Mouse (Mus musculus): ENCODE results near the gene Rad23a. TPM values are rescaled to one million over a fixed set of nuclear protein-coding genes. Genes with fewer than 3 reads are reported as not detected.

Gene Rad23a
- polyA plus RNA-seq, 1 experiment from 2014 or later: 106 TPM

- WGBS: 20% methylated on average over 11 of the region's 11 CpGs
- Histone ChIP-seq H3K4me1 (replicated peaks) (peaks cover 17% of the 10 kb centered on the region), H3K27me3 (replicated peaks) (peaks cover 82% of the 10 kb centered on the region), H3K4me3 (replicated peaks) (no peak overlapping the region), H3K27ac (no peak overlapping the region), H3K9ac (no peak overlapping the region), H3K36me3 (no peaks in the 10 kb centered on the region), H3K9me3 (no peaks in the 10 kb centered on the region), H3K4me2 (replicated peaks) (no peak overlapping the region)
- no peak for ATAC-seq
Measured at GRCm38 (mm10) chr8:84788896-84789295, 51.6 kb downstream of the Rad23a start.

- H3K4me1 ChIP-seq (replicated peaks): peaks cover 13% of the 10 kb centered on the region
- H3K4me3 ChIP-seq (replicated peaks): no peak overlapping the region
- no peak for ATAC-seq
- 30% methylated on average over 14 of the region's 14 CpGs for WGBS
- H3K9ac ChIP-seq: no peak overlapping the region
- no peaks in the 10 kb centered on the region for H3K9me3 ChIP-seq
- H3K27ac ChIP-seq: no peak overlapping the region
- peaks cover 86% of the 10 kb centered on the region for H3K27me3 ChIP-seq (replicated peaks)
- H3K4me2 ChIP-seq (replicated peaks): no peak overlapping the region
- no peaks in the 10 kb centered on the region for H3K36me3 ChIP-seq
Measured at GRCm38 (mm10) chr8:84787523-84788302, 52.8 kb downstream of the Rad23a start.

- ATAC-seq: no peak
- WGBS: 21% methylated on average over 11 of the region's 11 CpGs
- peaks cover 13% of the 10 kb centered on the region for H3K4me1 ChIP-seq (replicated peaks)
- H3K9me3 ChIP-seq: no peaks in the 10 kb centered on the region
- H3K9ac ChIP-seq: no peak overlapping the region
- H3K27ac ChIP-seq: no peak overlapping the region
- no peak overlapping the region for H3K4me2 ChIP-seq (replicated peaks)
- H3K27me3 ChIP-seq (replicated peaks): peaks cover 90% of the 10 kb centered on the region
- H3K36me3 ChIP-seq: no peaks in the 10 kb centered on the region
- no peak overlapping the region for H3K4me3 ChIP-seq (replicated peaks)
Measured at GRCm38 (mm10) chr8:84786801-84787467, 53.5 kb downstream of the Rad23a start.

- H3K4me3 ChIP-seq (replicated peaks): no peak overlapping the region
Measured at GRCm38 (mm10) chr8:84785756-84786677, 54.4 kb downstream of the Rad23a start.

GRCm38 (mm10) chr8:84785506-84785755, 55.0 kb downstream of the Rad23a start:
- no peaks in the 10 kb centered on the region for H3K36me3 ChIP-seq
- no peak overlapping the region for H3K4me2 ChIP-seq (replicated peaks)
- 11% methylated on average over 11 of the region's 11 CpGs for WGBS
- H3K27ac ChIP-seq: no peak overlapping the region
- no peak for ATAC-seq
- H3K9ac ChIP-seq: no peak overlapping the region
- H3K9me3 ChIP-seq: no peaks in the 10 kb centered on the region
- H3K4me1 ChIP-seq (replicated peaks): peaks cover 10% of the 10 kb centered on the region
- peaks cover 98% of the 10 kb centered on the region for H3K27me3 ChIP-seq (replicated peaks)
- no peak overlapping the region for H3K4me3 ChIP-seq (replicated peaks)

More at GRCm38 (mm10) chr8:84785756-84786677, 54.4 kb downstream of the Rad23a start:
- 8% methylated on average over 38 of the region's 38 CpGs for WGBS
- no peaks in the 10 kb centered on the region for H3K36me3 ChIP-seq
- H3K4me1 ChIP-seq (replicated peaks): peaks cover 13% of the 10 kb centered on the region
- H3K27ac ChIP-seq: no peak overlapping the region
- no peak for ATAC-seq
- H3K27me3 ChIP-seq (replicated peaks): peaks cover 98% of the 10 kb centered on the region
- 0 out of 2 replicates have a peak overlapping the region, but pooled peaks have one; percentile 3 for H3K4me2 ChIP-seq (replicated peaks)
- H3K9ac ChIP-seq: no peak overlapping the region
- no peaks in the 10 kb centered on the region for H3K9me3 ChIP-seq

GRCm38 (mm10) chr8:84784681-84785505, 55.6 kb downstream of the Rad23a start:
- no peaks in the 10 kb centered on the region for H3K9me3 ChIP-seq
- no peak overlapping the region for H3K27ac ChIP-seq
- no peak for ATAC-seq
- no peaks in the 10 kb centered on the region for H3K36me3 ChIP-seq
- H3K9ac ChIP-seq: no peak overlapping the region
- peaks cover 10% of the 10 kb centered on the region for H3K4me1 ChIP-seq (replicated peaks)
- peaks cover 98% of the 10 kb centered on the region for H3K27me3 ChIP-seq (replicated peaks)
- H3K4me2 ChIP-seq (replicated peaks): no peak overlapping the region
- 9% methylated on average over 48 of the region's 48 CpGs for WGBS
- no peak overlapping the region for H3K4me3 ChIP-seq (replicated peaks)

Other genes with a start within 250 kb of the Rad23a start
- 84.2 and 85.5 TPM in 2 replicates for gene Ier2, start 177.8 kb downstream of the Rad23a start, polyA plus RNA-seq (2015; fragmentation: Nextera tagmentation; extraction: Ambion mirVana)
- 59.9 and 68.3 TPM in 2 replicates for gene Trmt1, start 154.4 kb downstream of the Rad23a start, polyA plus RNA-seq (2015; fragmentation: Nextera tagmentation; extraction: Ambion mirVana)
- 14.8 and 17.0 TPM in 2 replicates for gene Nacc1, start 152.8 kb downstream of the Rad23a start, polyA plus RNA-seq (2015; fragmentation: Nextera tagmentation; extraction: Ambion mirVana)
- gene Lyl1, start 139.2 kb downstream of the Rad23a start, polyA plus RNA-seq (2015; fragmentation: Nextera tagmentation; extraction: Ambion mirVana): 5.1 and 5.5 TPM in 2 replicates
- 3.1 and 3.7 TPM in 2 replicates for gene G430095P16Rik, start 117.7 kb downstream of the Rad23a start, polyA plus RNA-seq (2015; fragmentation: Nextera tagmentation; extraction: Ambion mirVana)
- 14.2 and 14.8 TPM in 2 replicates for gene Nfix, start 40.3 kb downstream of the Rad23a start, polyA plus RNA-seq (2015; fragmentation: Nextera tagmentation; extraction: Ambion mirVana)
- gene Dand5, start 17.8 kb downstream of the Rad23a start, polyA plus RNA-seq (2015; fragmentation: Nextera tagmentation; extraction: Ambion mirVana): 4.5 and 5.3 TPM in 2 replicates
- 61.7 and 62.6 TPM in 2 replicates for gene Gadd45gip1, start 9.1 kb downstream of the Rad23a start, polyA plus RNA-seq (2015; fragmentation: Nextera tagmentation; extraction: Ambion mirVana)
- 1,038 and 1,157 TPM in 2 replicates for gene Calr, start 6.3 kb upstream of the Rad23a start, polyA plus RNA-seq (2015; fragmentation: Nextera tagmentation; extraction: Ambion mirVana)
- 83.1 and 92.7 TPM in 2 replicates for gene Farsa, start 16.3 kb upstream of the Rad23a start, polyA plus RNA-seq (2015; fragmentation: Nextera tagmentation; extraction: Ambion mirVana)
- gene Syce2, start 31.4 kb upstream of the Rad23a start, polyA plus RNA-seq (2015; fragmentation: Nextera tagmentation; extraction: Ambion mirVana): 49.9 and 54.4 TPM in 2 replicates
- gene Gcdh, start 53.3 kb upstream of the Rad23a start, polyA plus RNA-seq (2015; fragmentation: Nextera tagmentation; extraction: Ambion mirVana): 42.8 and 49.2 TPM in 2 replicates
- gene Klf1, start 61.3 kb upstream of the Rad23a start, polyA plus RNA-seq (2015; fragmentation: Nextera tagmentation; extraction: Ambion mirVana): 6.4 and 7.7 TPM in 2 replicates
- 8.7 and 10.2 TPM in 2 replicates for gene Dnase2a, start 67.9 kb upstream of the Rad23a start, polyA plus RNA-seq (2015; fragmentation: Nextera tagmentation; extraction: Ambion mirVana)
- gene Mast1, start 96.7 kb upstream of the Rad23a start, polyA plus RNA-seq (2015; fragmentation: Nextera tagmentation; extraction: Ambion mirVana): 1.6 TPM in 2 replicates
- gene Rtbdn, start 106.3 kb upstream of the Rad23a start, polyA plus RNA-seq (2015; fragmentation: Nextera tagmentation; extraction: Ambion mirVana): 0.31 and 0.51 TPM in 2 replicates
- not detected in 2 replicates for gene Gm49661, start 128.8 kb upstream of the Rad23a start, polyA plus RNA-seq (2015; fragmentation: Nextera tagmentation; extraction: Ambion mirVana)
- 581 and 615 TPM in 2 replicates for gene Prdx2, start 128.9 kb upstream of the Rad23a start, polyA plus RNA-seq (2015; fragmentation: Nextera tagmentation; extraction: Ambion mirVana)
- gene Rnaseh2a, start 129.1 kb upstream of the Rad23a start, polyA plus RNA-seq (2015; fragmentation: Nextera tagmentation; extraction: Ambion mirVana): 116 and 117 TPM in 2 replicates
- gene Junb, start 138.1 kb upstream of the Rad23a start, polyA plus RNA-seq (2015; fragmentation: Nextera tagmentation; extraction: Ambion mirVana): 28.4 and 30.7 TPM in 2 replicates
- gene Hook2, start 149.9 kb upstream of the Rad23a start, polyA plus RNA-seq (2015; fragmentation: Nextera tagmentation; extraction: Ambion mirVana): 68.7 and 75.8 TPM in 2 replicates
- gene Best2, start 173.9 kb upstream of the Rad23a start, polyA plus RNA-seq (2015; fragmentation: Nextera tagmentation; extraction: Ambion mirVana): 0.14 and 0.76 TPM in 2 replicates
- gene Asna1, start 184.6 kb upstream of the Rad23a start, polyA plus RNA-seq (2015; fragmentation: Nextera tagmentation; extraction: Ambion mirVana): 125 and 130 TPM in 2 replicates
- gene Trir, start 186.2 kb upstream of the Rad23a start, polyA plus RNA-seq (2015; fragmentation: Nextera tagmentation; extraction: Ambion mirVana): 110 and 113 TPM in 2 replicates
- 28.1 and 29.4 TPM in 2 replicates for gene Tnpo2, start 196.2 kb upstream of the Rad23a start, polyA plus RNA-seq (2015; fragmentation: Nextera tagmentation; extraction: Ambion mirVana)
- 25.2 and 27.4 TPM in 2 replicates for gene Fbxw9, start 219.4 kb upstream of the Rad23a start, polyA plus RNA-seq (2015; fragmentation: Nextera tagmentation; extraction: Ambion mirVana)
- gene Gm5741, start 227.3 kb upstream of the Rad23a start, polyA plus RNA-seq (2015; fragmentation: Nextera tagmentation; extraction: Ambion mirVana): not detected in 2 replicates
- 56.6 and 57.5 TPM in 2 replicates for gene Dhps, start 231.1 kb upstream of the Rad23a start, polyA plus RNA-seq (2015; fragmentation: Nextera tagmentation; extraction: Ambion mirVana)
- gene Wdr83os, start 240.1 kb upstream of the Rad23a start, polyA plus RNA-seq (2015; fragmentation: Nextera tagmentation; extraction: Ambion mirVana): 133 and 151 TPM in 2 replicates
- 35.7 and 42.9 TPM in 2 replicates for gene Wdr83, start 240.6 kb upstream of the Rad23a start, polyA plus RNA-seq (2015; fragmentation: Nextera tagmentation; extraction: Ambion mirVana)
- gene Man2b1, start 242.6 kb upstream of the Rad23a start, polyA plus RNA-seq (2015; fragmentation: Nextera tagmentation; extraction: Ambion mirVana): 55.4 and 55.7 TPM in 2 replicates